Mouse (Mus musculus) heart, embryonic 11.5 days (tissue): ENCODE data around the gene Cst10. TPM values are rescaled to one million over a fixed set of nuclear protein-coding genes. Genes with fewer than 3 reads are reported as not detected.

ENCODE experiments used
- ATAC-seq: fragments of 200-750 bp; cut with Nextera tagmentation; replicated peaks from 2 replicates; pipeline ENCODE4 v1.8.0; 2017; ENCODE audit warnings: moderate library complexity; ENCODE audit not compliant: insufficient number of reproducible peaks, low FRiP score, low TSS enrichment
- H3K27ac ChIP-seq: fragments of 300-500 bp; sonication (generic); 2 replicates; pipeline ENCODE4 v1.5.1; 2014; ENCODE audit warnings: mild to moderate bottlenecking, low read depth, low read length
- H3K27me3 ChIP-seq: fragments of 300-500 bp; sonication (generic); 2 replicates; pipeline ENCODE4 v1.6.1; 2014; ENCODE audit warnings: mild to moderate bottlenecking, low read length, mixed read lengths; ENCODE audit not compliant: control insufficient read depth, insufficient read depth
- H3K36me3 ChIP-seq: fragments of 300-500 bp; sonication (generic); 2 replicates; pipeline ENCODE4 v1.6.1; 2014; ENCODE audit warnings: mild to moderate bottlenecking, low read length, moderate library complexity, mixed read lengths; ENCODE audit not compliant: control insufficient read depth, insufficient read depth
- H3K4me1 ChIP-seq: fragments of 300-500 bp; sonication (generic); 2 replicates; pipeline ENCODE4 v1.6.1; 2014; ENCODE audit warnings: low read length; ENCODE audit not compliant: control insufficient read depth, insufficient read depth
- H3K4me2 ChIP-seq: fragments of 300-500 bp; sonication (generic); 2 replicates; pipeline ENCODE4 v1.6.1; 2014; ENCODE audit warnings: mild to moderate bottlenecking, moderate library complexity
- H3K4me3 ChIP-seq: fragments of 300-500 bp; sonication (generic); 2 replicates; pipeline ENCODE4 v1.5.1; 2014; ENCODE audit warnings: low read depth, low read length
- H3K9ac ChIP-seq: fragments of 300-500 bp; sonication (generic); 2 replicates; pipeline ENCODE4 v1.6.1; 2014; ENCODE audit warnings: mild to moderate bottlenecking, low read depth, low read length, moderate library complexity
- H3K9me3 ChIP-seq: fragments of 300-500 bp; sonication (generic); replicated peaks from 2 replicates; pipeline ENCODE4 v1.6.1; 2016; ENCODE audit warnings: low read length; ENCODE audit not compliant: control insufficient read depth
- WGBS: fragments of 180-500 bp; shearing (Covaris S2); extraction: QIAGEN DNeasy Blood & Tissue Kit; methylation state at CpG from one replicate; pipeline ENCODE4 v1.1.7; 2014; ENCODE audit not compliant: insufficient replicate concordance; 5-methylcytosine and 5-hydroxymethylcytosine counted together
- polyA plus RNA-seq: library from polyadenylated mRNA; unstranded; fragments of >200 nt; fragmentation: Nextera tagmentation; extraction: Ambion mirVana; gene quantifications from 2 replicates; pipeline ENCODE4 v1.2.1, GENCODE M21; 2014

Cst10 gene
- not detected in 2 replicates for polyA plus RNA-seq

DNA sequence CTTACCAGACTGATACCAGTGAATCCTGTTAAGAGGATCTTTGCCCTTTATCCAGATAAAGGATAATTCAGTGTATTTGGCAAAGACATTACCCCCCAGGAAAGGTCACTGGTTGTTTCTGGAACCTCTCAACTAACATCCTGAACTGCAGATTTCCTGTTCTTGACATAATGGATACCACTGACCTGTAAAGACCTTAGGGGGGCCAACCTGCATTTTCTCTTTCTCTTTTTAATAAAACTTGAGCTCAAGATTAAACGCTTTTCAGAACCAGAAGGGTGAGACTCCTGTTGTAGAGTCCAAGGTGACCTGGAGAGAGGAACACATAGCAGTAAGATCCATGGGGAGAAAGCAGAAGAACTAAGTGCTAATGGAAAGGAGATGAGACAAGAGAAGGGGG is at the start of gene Cst10:
Gene Cst10, plus strand, starts transcription at position 301 of the 400 bp plus-strand sequence.
- ATAC-seq, result no peak

GRCm38 (mm10) chr2:149392951-149393350 is 11.9 kb upstream of the Cst10 start:
- Histone ChIP-seq H3K36me3 (no peaks in the 10 kb centered on the region), H3K27me3 (no peaks in the 10 kb centered on the region), H3K4me1 (no peaks in the 10 kb centered on the region), H3K4me3 (no peak overlapping the region), H3K9ac (no peak overlapping the region), H3K9me3 (no peaks in the 10 kb centered on the region), H3K4me2 (no peak overlapping the region), H3K27ac (no peak overlapping the region)
- 47% methylated on average over 3 of the region's 3 CpGs for WGBS
- no peak for ATAC-seq

More for the DNA sequence above, at the start of gene Cst10:
- WGBS, result 72% methylated on average over 1 of the region's 1 CpGs
- Histone ChIP-seq H3K4me3 (no peak within 1 kb of the TSS), H3K9ac (no peak within 1 kb of the TSS), H3K27ac (no peak within 1 kb of the TSS), H3K27me3 (no peaks in the 10 kb centered on the region), H3K9me3 (no peaks in the 10 kb centered on the region), H3K4me2 (no peak within 1 kb of the TSS), H3K36me3 (no peaks in the 10 kb centered on the region), H3K4me1 (no peaks in the 10 kb centered on the region)

DNA sequence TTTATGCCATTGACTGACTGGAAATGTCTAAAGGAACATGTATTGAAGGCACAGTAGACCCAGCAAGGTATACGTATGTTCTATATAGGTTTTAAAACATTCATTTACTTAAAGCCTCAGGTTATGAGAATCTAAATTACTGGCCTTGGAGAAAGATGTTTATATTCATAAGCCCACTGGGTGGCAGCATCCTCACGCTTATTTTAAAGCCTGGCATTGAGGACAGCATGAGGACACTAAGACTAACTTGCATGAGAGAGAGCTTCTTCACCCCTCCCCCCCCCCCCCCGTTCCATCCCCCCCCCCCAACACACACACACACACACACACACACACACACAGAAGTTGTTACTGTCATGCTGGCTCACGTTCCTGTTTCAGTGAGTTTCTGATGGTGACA is 17.7 kb downstream of the Cst10 start:
- ATAC-seq, result no peak
- Histone ChIP-seq H3K4me1 (no peaks in the 10 kb centered on the region), H3K9ac (no peak overlapping the region), H3K27me3 (no peaks in the 10 kb centered on the region), H3K36me3 (no peaks in the 10 kb centered on the region), H3K27ac (no peak overlapping the region), H3K4me3 (no peak overlapping the region), H3K4me2 (no peak overlapping the region), H3K9me3 (no peaks in the 10 kb centered on the region)
- 34% methylated on average over 3 of the region's 4 CpGs for WGBS
